Mouse (Mus musculus) C2C12 (cell line): ENCODE results near the gene Taz.

ENCODE experiments used
- CEBPB ChIP-seq: IDR thresholded peaks from one replicate; pipeline ENCODE4 v1.6.1; 2011; ENCODE audit warnings: low read depth, mild to moderate bottlenecking, control low read depth, moderate library complexity
- CTCF ChIP-seq: IDR thresholded peaks from one replicate; pipeline ENCODE4 v1.5.1; 2011; ENCODE audit not compliant: control insufficient read depth, insufficient read depth, insufficient read length
- MAX ChIP-seq: IDR thresholded peaks from one replicate; pipeline ENCODE4 v1.6.1; 2011; ENCODE audit warnings: mild to moderate bottlenecking, control low read depth
- MYOD1 ChIP-seq: IDR thresholded peaks from one replicate; pipeline ENCODE4 v1.6.1; 2011; ENCODE audit warnings: low read depth; ENCODE audit not compliant: control insufficient read depth, insufficient read length
- MYOG ChIP-seq: IDR thresholded peaks from one replicate; pipeline ENCODE4 v1.6.1; 2011; ENCODE audit not compliant: control insufficient read depth, insufficient read length; ENCODE audit errors: extremely low read depth
- USF1 ChIP-seq: IDR thresholded peaks from one replicate; pipeline ENCODE4 v1.6.1; 2011; ENCODE audit warnings: low read depth, mild to moderate bottlenecking, control low read depth, moderate library complexity

GRCm38 (mm10) chrX:74299721-74300120 lies 18.0 kb downstream of the Taz start:
- TF ChIP-seq CTCF: no peak
- TF ChIP-seq CEBPB: no peak
- TF ChIP-seq USF1: no peak
- TF ChIP-seq MAX: no peak
- TF ChIP-seq MYOD1: no peak
- no peak for TF ChIP-seq MYOG
